Mouse (Mus musculus): Measurements from ENCODE around the gene Slc16a11. TPM values are rescaled to one million over a fixed set of nuclear protein-coding genes. Genes with fewer than 3 reads are reported as not detected.

Gene Slc16a11
- polyA plus RNA-seq, 1 experiment from 2014 or later = 8.1 TPM

MicroRNAs within 50 kb of the gene (microRNA counts, 519-probe panel; counts per million panel counts)
- not detected for microRNA mmu-miR-195
- 2,211 counts per million, percentile 26 among the panel's probes with 10 or more counts for microRNA mmu-miR-497

Small RNA genes within 50 kb of the gene (microRNA-seq; reads per million reads assigned to microRNA genes)
- 353 reads per million, percentile 67 among the genes with 10 or more reads in this experiment for gene Mir195a
- gene Mir497 = not detected
- not detected for gene Mir497b

Other genes starting within 250 kb of the Slc16a11 start
- 0.34 and 1.0 TPM in 2 replicates for gene Cldn7, start 248.0 kb upstream of the Slc16a11 start, polyA plus RNA-seq (2015; fragmentation: Nextera tagmentation; extraction: Ambion mirVana)
- gene Ctdnep1, start 231.6 kb upstream of the Slc16a11 start, polyA plus RNA-seq (2015; fragmentation: Nextera tagmentation; extraction: Ambion mirVana) = 23.5 and 27.1 TPM in 2 replicates
- gene Elp5, start 230.2 kb upstream of the Slc16a11 start, polyA plus RNA-seq (2015; fragmentation: Nextera tagmentation; extraction: Ambion mirVana) = 163 and 174 TPM in 2 replicates
- gene Gabarap, start 221.6 kb upstream of the Slc16a11 start, polyA plus RNA-seq (2015; fragmentation: Nextera tagmentation; extraction: Ambion mirVana) = 561 and 571 TPM in 2 replicates
- gene Phf23, start 217.0 kb upstream of the Slc16a11 start, polyA plus RNA-seq (2015; fragmentation: Nextera tagmentation; extraction: Ambion mirVana) = 56.1 and 62.2 TPM in 2 replicates
- gene Dvl2, start 212.2 kb upstream of the Slc16a11 start, polyA plus RNA-seq (2015; fragmentation: Nextera tagmentation; extraction: Ambion mirVana) = 26.4 and 28.7 TPM in 2 replicates
- gene Acadvl, start 197.3 kb upstream of the Slc16a11 start, polyA plus RNA-seq (2015; fragmentation: Nextera tagmentation; extraction: Ambion mirVana) = 58.0 and 62.2 TPM in 2 replicates
- 23.8 and 24.1 TPM in 2 replicates for gene Dlg4, start 195.8 kb upstream of the Slc16a11 start, polyA plus RNA-seq (2015; fragmentation: Nextera tagmentation; extraction: Ambion mirVana)
- gene Asgr1, start 158.7 kb upstream of the Slc16a11 start, polyA plus RNA-seq (2015; fragmentation: Nextera tagmentation; extraction: Ambion mirVana) = 2.8 and 4.7 TPM in 2 replicates
- not detected in 2 replicates for gene Asgr2, start 120.1 kb upstream of the Slc16a11 start, polyA plus RNA-seq (2015; fragmentation: Nextera tagmentation; extraction: Ambion mirVana)
- 1.4 and 1.6 TPM in 2 replicates for gene Mgl2, start 82.4 kb upstream of the Slc16a11 start, polyA plus RNA-seq (2015; fragmentation: Nextera tagmentation; extraction: Ambion mirVana)
- gene Clec10a, start 56.6 kb upstream of the Slc16a11 start, polyA plus RNA-seq (2015; fragmentation: Nextera tagmentation; extraction: Ambion mirVana) = 0.64 and 1.3 TPM in 2 replicates
- gene Slc16a13, start 8.3 kb downstream of the Slc16a11 start, polyA plus RNA-seq (2015; fragmentation: Nextera tagmentation; extraction: Ambion mirVana) = 14.3 and 16.5 TPM in 2 replicates
- 5.5 and 5.6 TPM in 2 replicates for gene Bcl6b, start 17.0 kb downstream of the Slc16a11 start, polyA plus RNA-seq (2015; fragmentation: Nextera tagmentation; extraction: Ambion mirVana)
- gene 0610010K14Rik, start 25.2 kb downstream of the Slc16a11 start, polyA plus RNA-seq (2015; fragmentation: Nextera tagmentation; extraction: Ambion mirVana) = 168 and 175 TPM in 2 replicates
- gene Gm21988, start 27.1 kb downstream of the Slc16a11 start, polyA plus RNA-seq (2015; fragmentation: Nextera tagmentation; extraction: Ambion mirVana) = 13.7 TPM in 2 replicates
- 394 and 408 TPM in 2 replicates for gene Rnasek, start 27.1 kb downstream of the Slc16a11 start, polyA plus RNA-seq (2015; fragmentation: Nextera tagmentation; extraction: Ambion mirVana)
- gene Alox12, start 42.6 kb downstream of the Slc16a11 start, polyA plus RNA-seq (2015; fragmentation: Nextera tagmentation; extraction: Ambion mirVana) = 1.2 and 1.7 TPM in 2 replicates
- gene Alox12e, start 109.9 kb downstream of the Slc16a11 start, polyA plus RNA-seq (2015; fragmentation: Nextera tagmentation; extraction: Ambion mirVana) = 0.08 TPM in 1 of 2 replicates, not detected in the other
- gene Alox15, start 139.3 kb downstream of the Slc16a11 start, polyA plus RNA-seq (2015; fragmentation: Nextera tagmentation; extraction: Ambion mirVana) = not detected in 2 replicates
- 30.7 and 33.6 TPM in 2 replicates for gene Pelp1, start 197.3 kb downstream of the Slc16a11 start, polyA plus RNA-seq (2015; fragmentation: Nextera tagmentation; extraction: Ambion mirVana)
- gene Arrb2, start 219.9 kb downstream of the Slc16a11 start, polyA plus RNA-seq (2015; fragmentation: Nextera tagmentation; extraction: Ambion mirVana) = 50.3 and 57.5 TPM in 2 replicates
- gene Med11, start 239.2 kb downstream of the Slc16a11 start, polyA plus RNA-seq (2015; fragmentation: Nextera tagmentation; extraction: Ambion mirVana) = 45.6 and 49.2 TPM in 2 replicates
- 0.77 and 0.90 TPM in 2 replicates for gene Zmynd15, start 246.7 kb downstream of the Slc16a11 start, polyA plus RNA-seq (2015; fragmentation: Nextera tagmentation; extraction: Ambion mirVana)
- gene Cxcl16, start 247.2 kb downstream of the Slc16a11 start, polyA plus RNA-seq (2015; fragmentation: Nextera tagmentation; extraction: Ambion mirVana) = 5.2 and 6.1 TPM in 2 replicates